25 mouse cellular contexts compared by ENCODE assay signal in the genomic region with DNA sequence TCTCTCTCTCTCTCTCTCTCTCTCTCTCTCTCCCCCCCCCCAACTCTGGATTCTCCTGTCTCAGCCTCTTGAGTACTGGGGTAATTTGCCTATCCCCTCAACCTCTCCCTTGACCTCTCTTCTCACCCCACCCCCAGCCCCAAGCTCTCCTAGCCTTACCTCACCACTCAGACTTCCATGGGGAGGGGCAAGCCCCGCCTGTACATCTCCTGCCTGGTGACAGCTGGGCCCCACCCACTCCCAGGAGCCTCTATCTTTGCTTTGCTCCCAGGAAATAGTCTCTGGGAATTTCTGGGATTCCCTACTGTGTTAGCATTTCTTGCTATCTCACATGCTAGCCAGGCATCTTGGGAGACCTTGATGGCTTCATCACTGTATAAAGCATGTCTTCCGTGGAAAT. TPM values are rescaled to one million over a fixed set of nuclear protein-coding genes. Genes with fewer than 3 reads are reported as not detected.
DNase-seq lines count a peak whose midpoint lies in the region; ATAC-seq and TF ChIP-seq lines count a peak whose summit lies in the region.
"Had no signal": no experiment of that assay in that cellular context is flagged by ENCODE, and none has a peak within 500 bp of the region (broad histone marks: within the 10 kb centered on the region; RNA-seq: fewer than 3 reads in every experiment).

No protein-coding gene starts in this region.

- no peak for TF ChIP-seq EP300 in heart, postnatal 0 days (IDR thresholded peaks at IDR 0.05; ENCODE audit: low read depth)
- TF ChIP-seq EP300 in heart, adult 2 months (IDR thresholded peaks at IDR 0.05; ENCODE audit: insufficient read depth, low read depth, low read length), result no peak

- ATAC-seq in forebrain, embryonic 11.5 days (replicated peaks; ENCODE audit: low FRiP score), result no peak
- no peak for ATAC-seq in forebrain, embryonic 16.5 days
- ATAC-seq in heart, postnatal 0 days (ENCODE audit: insufficient read depth, low read depth), result 0 out of 2 replicates have a peak, but pooled peaks have one; percentile 30
- no peak for ATAC-seq in intestine, embryonic 15.5 days
- ATAC-seq: activated CD4-positive, CD25-positive, alpha-beta regulatory T cell, adult 4 months; forebrain, embryonic 14.5 days; forebrain, postnatal 0 days; Patski had no signal

- H3K9ac ChIP-seq in forebrain, embryonic 11.5 days (ENCODE audit: low read length), result no peak overlapping the region
- no peak overlapping the region for H3K9ac ChIP-seq in forebrain, embryonic 16.5 days (replicated peaks; ENCODE audit: low read depth, low read length)
- no peak overlapping the region for H3K9ac ChIP-seq in heart, postnatal 0 days (replicated peaks; ENCODE audit: low read depth, low read length)
- no peak overlapping the region for H3K9ac ChIP-seq in heart, adult 2 months (ENCODE audit: low read depth, low read length)
- H3K9ac ChIP-seq in intestine, embryonic 15.5 days, result no peak overlapping the region
- H3K9ac ChIP-seq: embryonic facial prominence, embryonic 12.5 days; forebrain, embryonic 12.5 days; forebrain, postnatal 0 days had no signal

- intact Hi-C loops in heart, adult 2 months (cut with DNase I), result no loop called here

- peak; percentile 24 for DNase-seq in forebrain, embryonic 11.5 days (ENCODE audit: low spot score)
- DNase-seq in heart, postnatal 0 days (ENCODE audit: low spot score), result no peak
- no peak for DNase-seq in heart, adult 2 months
- DNase-seq in R1 (ENCODE audit: low read depth, low spot score), result peak; percentile 67
- no peak for DNase-seq in right cerebral cortex, postnatal 36 days (ENCODE audit: low spot score in 2 of 2)
- DNase-seq: adrenal gland, adult 8-10 months; adrenal gland, postnatal 14 days; adrenal gland, postnatal 36 days; B cell, adult 2 months; cerebellum, adult 11-12 months; cerebellum, adult 2 months; cerebellum, adult 9-10 months; cerebellum, postnatal 10 days; cerebellum, postnatal 25 days; forebrain, postnatal 0 days had no signal

- H3K4me1 ChIP-seq in forebrain, embryonic 11.5 days (replicated peaks; ENCODE audit: control insufficient read depth, insufficient read depth, low read length), result peaks cover 2% of the 10 kb centered on the region; the same call in 1 of the 2 replicates
- H3K4me1 ChIP-seq in forebrain, embryonic 16.5 days (replicated peaks; ENCODE audit: control insufficient read depth, insufficient read depth, low read length), result peaks cover 7% of the 10 kb centered on the region
- peaks cover 4% of the 10 kb centered on the region; the same call in 1 of the 2 replicates for H3K4me1 ChIP-seq in heart, postnatal 0 days (ENCODE audit: control insufficient read depth, insufficient read depth)
- H3K4me1 ChIP-seq in heart, adult 2 months (ENCODE audit: control insufficient read depth, insufficient read depth, low read length), result peaks cover 2% of the 10 kb centered on the region
- H3K4me1 ChIP-seq in intestine, embryonic 15.5 days (replicated peaks), result no peaks in the 10 kb centered on the region

- TF ChIP-seq CTCF in heart, postnatal 0 days (IDR thresholded peaks at IDR 0.05; ENCODE audit: low read depth), result no peak
- no peak for TF ChIP-seq CTCF in heart, adult 2 months (IDR thresholded peaks at IDR 0.05)

- H3K27me3 ChIP-seq in forebrain, embryonic 11.5 days (ENCODE audit: control insufficient read depth, insufficient read depth, low read length), result no peaks in the 10 kb centered on the region
- H3K27me3 ChIP-seq in forebrain, embryonic 16.5 days (replicated peaks; ENCODE audit: control insufficient read depth, insufficient read depth, low read length), result no peaks in the 10 kb centered on the region
- no peaks in the 10 kb centered on the region for H3K27me3 ChIP-seq in heart, postnatal 0 days (ENCODE audit: control insufficient read depth, insufficient read depth, low read length)
- no peaks in the 10 kb centered on the region for H3K27me3 ChIP-seq in heart, adult 2 months (ENCODE audit: control insufficient read depth, insufficient read depth, low read length)
- H3K27me3 ChIP-seq in intestine, embryonic 15.5 days (replicated peaks), result no peaks in the 10 kb centered on the region
- H3K27me3 ChIP-seq: CH12.LX; embryonic facial prominence, embryonic 12.5 days; forebrain, embryonic 12.5 days; Patski had no signal

- H3K9me3 ChIP-seq in forebrain, embryonic 11.5 days (ENCODE audit: control insufficient read depth, low read length), result no peaks in the 10 kb centered on the region
- H3K9me3 ChIP-seq in forebrain, embryonic 16.5 days (ENCODE audit: control insufficient read depth, low read length), result no peaks in the 10 kb centered on the region
- no peaks in the 10 kb centered on the region for H3K9me3 ChIP-seq in heart, postnatal 0 days (replicated peaks; ENCODE audit: control insufficient read depth, low read length)
- no peaks in the 10 kb centered on the region for H3K9me3 ChIP-seq in intestine, embryonic 15.5 days
- H3K9me3 ChIP-seq: embryonic facial prominence, embryonic 10.5 days; embryonic facial prominence, embryonic 12.5 days; forebrain, embryonic 12.5 days had no signal

- H3K4me3 ChIP-seq in forebrain, embryonic 11.5 days (ENCODE audit: low read depth, low read length), result no peak overlapping the region
- H3K4me3 ChIP-seq in forebrain, embryonic 16.5 days (replicated peaks; ENCODE audit: low read length), result no peak overlapping the region
- H3K4me3 ChIP-seq in heart, postnatal 0 days (ENCODE audit: low read depth, low read length), result no peak overlapping the region
- H3K4me3 ChIP-seq in heart, adult 2 months, result no peak overlapping the region
- no peak overlapping the region for H3K4me3 ChIP-seq in intestine, embryonic 15.5 days (replicated peaks)
- H3K4me3 ChIP-seq: embryonic facial prominence, embryonic 10.5 days; embryonic facial prominence, embryonic 12.5 days; forebrain, embryonic 12.5 days had no signal

- H3K27ac ChIP-seq in forebrain, embryonic 11.5 days (ENCODE audit: low read depth, low read length), result no peak overlapping the region
- H3K27ac ChIP-seq in forebrain, embryonic 16.5 days (ENCODE audit: low read length), result no peak overlapping the region
- no peak overlapping the region for H3K27ac ChIP-seq in heart, postnatal 0 days (ENCODE audit: low read depth)
- no peak overlapping the region for H3K27ac ChIP-seq in heart, adult 2 months
- H3K27ac ChIP-seq in intestine, embryonic 15.5 days, result no peak overlapping the region
- H3K27ac ChIP-seq: embryonic facial prominence, embryonic 10.5 days; embryonic facial prominence, embryonic 12.5 days; forebrain, embryonic 12.5 days had no signal

- no peaks in the 10 kb centered on the region for H3K36me3 ChIP-seq in forebrain, embryonic 11.5 days (ENCODE audit: control insufficient read depth, insufficient read depth, low read length)
- H3K36me3 ChIP-seq in forebrain, embryonic 16.5 days (ENCODE audit: control insufficient read depth, insufficient read depth), result no peaks in the 10 kb centered on the region
- H3K36me3 ChIP-seq in heart, postnatal 0 days (replicated peaks; ENCODE audit: control insufficient read depth, insufficient read depth, low read length), result no peaks in the 10 kb centered on the region
- no peaks in the 10 kb centered on the region for H3K36me3 ChIP-seq in heart, adult 2 months (ENCODE audit: control insufficient read depth, insufficient read depth, low read length)
- no peaks in the 10 kb centered on the region for H3K36me3 ChIP-seq in intestine, embryonic 15.5 days
- H3K36me3 ChIP-seq: embryonic facial prominence, embryonic 10.5 days; embryonic facial prominence, embryonic 12.5 days; forebrain, embryonic 12.5 days; G1E had no signal

- H3K79me2 ChIP-seq in heart, adult 2 months (replicated peaks; ENCODE audit: control insufficient read depth, insufficient read depth, low read length), result no peaks in the 10 kb centered on the region

- TF ChIP-seq POLR2A in heart, adult 2 months (IDR thresholded peaks at IDR 0.05; ENCODE audit: insufficient read depth, low read depth, low read length), result no peak

- 65% methylated on average over 2 of the region's 2 CpGs for WGBS in forebrain, embryonic 11.5 days
- 73% methylated on average over 2 of the region's 2 CpGs for WGBS in forebrain, embryonic 16.5 days
- 73% methylated on average over 2 of the region's 2 CpGs for WGBS in heart, postnatal 0 days
- WGBS in heart, adult 2 months, result 78% methylated on average over 2 of the region's 2 CpGs
- WGBS in intestine, embryonic 15.5 days, result 71% methylated on average over 2 of the region's 2 CpGs

- no peak overlapping the region for H3K4me2 ChIP-seq in forebrain, embryonic 11.5 days (ENCODE audit: low read depth, low read length, severe bottlenecking)
- no peak overlapping the region for H3K4me2 ChIP-seq in forebrain, embryonic 16.5 days (ENCODE audit: low read length)
- H3K4me2 ChIP-seq in heart, postnatal 0 days (ENCODE audit: low read depth, low read length), result no peak overlapping the region
- no peak overlapping the region for H3K4me2 ChIP-seq in intestine, embryonic 15.5 days (replicated peaks)
- H3K4me2 ChIP-seq: embryonic facial prominence, embryonic 12.5 days; forebrain, embryonic 12.5 days had no signal

RNA-seq across cellular contexts. Expression of a gene that starts 55.1 kb away (rescaled TPM):
- 7.3 and 9.5 TPM in 2 replicates for polyA plus RNA-seq in forebrain, embryonic 11.5 days (2014; fragmentation: Nextera tagmentation; extraction: Ambion mirVana)
- polyA plus RNA-seq in forebrain, embryonic 16.5 days (2015; fragmentation: Nextera tagmentation; extraction: Ambion mirVana), result 23.4 and 33.8 TPM in 2 replicates
- total RNA-seq in heart, postnatal 0 days (2014; rRNA removed; ENCODE audit: low replicate concordance), result 31.7 and 44.4 TPM in 2 replicates
- polyA plus RNA-seq in heart, postnatal 0 days (2015; fragmentation: Nextera tagmentation; extraction: Ambion mirVana), result 12.6 and 17.5 TPM in 2 replicates
- 1 to 10 TPM; 7.4 to 8.2 TPM for total RNA-seq in heart, adult 2 months (2021)
- 4.7 and 5.5 TPM in 2 replicates for polyA plus RNA-seq in heart, adult 2 months (2012; rRNA removed)
- polyA plus RNA-seq in intestine, embryonic 15.5 days (2015; fragmentation: Nextera tagmentation; extraction: Ambion mirVana), result 1.7 and 1.9 TPM in 2 replicates
- polyA plus RNA-seq: G1E had no signal

Comparison
In these comparisons a context has a peak if more than half of its experiments do, and no peak if none do; other contexts are left out.
1. DNase-seq: peak in forebrain, embryonic 11.5 days (single experiment) and R1 (single experiment); none in heart, postnatal 0 days (single experiment), heart, adult 2 months (0 of 2) and right cerebral cortex, postnatal 36 days (0 of 2).